Mouse (Mus musculus) midbrain, embryonic 14.5 days (tissue): ENCODE measurements around the gene Itga8. TPM values are rescaled to one million over a fixed set of nuclear protein-coding genes. Genes with fewer than 3 reads are reported as not detected.

Experiments used
- ATAC-seq: fragments of 200-750 bp; cut with Nextera tagmentation; 2 replicates; pipeline ENCODE4 v1.8.0; 2017; ENCODE audit warnings: moderate number of reproducible peaks, moderate library complexity; ENCODE audit not compliant: low FRiP score, low TSS enrichment
- DNase-seq: peaks from one replicate; pipeline ENCODE4 v3.0.0-alpha.2; 2015
- H3K27ac ChIP-seq: fragments of 300-500 bp; sonication (generic); replicated peaks from 2 replicates; pipeline ENCODE4 v1.5.1; 2014; ENCODE audit warnings: mild to moderate bottlenecking, low read depth, low read length, moderate library complexity
- H3K27me3 ChIP-seq: fragments of 300-500 bp; sonication (generic); 2 replicates; pipeline ENCODE4 v1.6.1; 2014; ENCODE audit warnings: low read length, control low read depth, mixed read lengths; ENCODE audit not compliant: control insufficient read depth, insufficient read depth
- H3K36me3 ChIP-seq: fragments of 300-500 bp; sonication (generic); 2 replicates; pipeline ENCODE4 v1.6.1; 2014; ENCODE audit warnings: low read length, control low read depth; ENCODE audit not compliant: control insufficient read depth, insufficient read depth
- H3K4me1 ChIP-seq: fragments of 300-500 bp; sonication (generic); 2 replicates; pipeline ENCODE4 v1.6.1; 2014; ENCODE audit warnings: mild to moderate bottlenecking, antibody characterized with exemption, low read length, control low read depth; ENCODE audit not compliant: control insufficient read depth, insufficient read depth
- H3K4me2 ChIP-seq: fragments of 300-500 bp; sonication (generic); 2 replicates; pipeline ENCODE4 v1.6.1; 2014; ENCODE audit warnings: mild to moderate bottlenecking, low read length, moderate library complexity
- H3K4me3 ChIP-seq: fragments of 300-500 bp; sonication (generic); replicated peaks from 2 replicates; pipeline ENCODE4 v1.5.1; 2014; ENCODE audit warnings: low read depth, low read length
- H3K9ac ChIP-seq: fragments of 300-500 bp; sonication (generic); replicated peaks from 2 replicates; pipeline ENCODE4 v1.6.1; 2014; ENCODE audit warnings: mild to moderate bottlenecking, low read length, moderate library complexity
- H3K9me3 ChIP-seq: fragments of 300-500 bp; sonication (generic); 2 replicates; pipeline ENCODE4 v1.6.1; 2016; ENCODE audit warnings: low read length, control low read depth, mixed read lengths; ENCODE audit not compliant: control insufficient read depth
- WGBS: fragments of 180-500 bp; shearing (Covaris S2); extraction: QIAGEN DNeasy Blood & Tissue Kit; methylation state at CpG from one replicate; pipeline ENCODE4 v1.1.7; 2014; 5-methylcytosine and 5-hydroxymethylcytosine counted together
- polyA plus RNA-seq: library from polyadenylated mRNA; unstranded; fragments of >200 nt; fragmentation: Nextera tagmentation; extraction: Ambion mirVana; gene quantifications from 2 replicates; pipeline ENCODE4 v1.2.1, GENCODE M21; 2014

Itga8 gene
- polyA plus RNA-seq, 1 experiment from 2014 or later, result 2.1 TPM

GRCm38 (mm10) chr2:12115479-12115878 is 186.2 kb downstream of the Itga8 start:
- ATAC-seq (no peak), DNase-seq (no peak)
- Histone ChIP-seq H3K36me3 (no peaks in the 10 kb centered on the region), H3K9me3 (no peaks in the 10 kb centered on the region), H3K27me3 (no peaks in the 10 kb centered on the region), H3K4me3 (no peak overlapping the region), H3K27ac (no peak overlapping the region), H3K9ac (no peak overlapping the region), H3K4me1 (no peaks in the 10 kb centered on the region), H3K4me2 (no peak overlapping the region)
- WGBS, result 90% methylated on average over 2 of the region's 2 CpGs

- Histone ChIP-seq H3K4me2 (no peak overlapping the region), H3K36me3 (no peaks in the 10 kb centered on the region), H3K9me3 (no peaks in the 10 kb centered on the region), H3K4me1 (no peaks in the 10 kb centered on the region), H3K27ac (no peak overlapping the region), H3K9ac (no peak overlapping the region), H3K27me3 (no peaks in the 10 kb centered on the region), H3K4me3 (no peak overlapping the region)
- no peak for DNase-seq
- ATAC-seq, result no peak
- WGBS, result 80% methylated on average over 3 of the region's 3 CpGs
These were observed 192.4 kb downstream of the Itga8 start for GRCm38 (mm10) chr2:12109306-12109705.

- whole genome bisulfite sequencing, result 92% methylated on average over 2 of the region's 2 CpGs
- Histone ChIP-seq H3K9me3 (no peaks in the 10 kb centered on the region), H3K4me1 (no peaks in the 10 kb centered on the region), H3K9ac (no peak overlapping the region), H3K4me3 (no peak overlapping the region), H3K27me3 (no peaks in the 10 kb centered on the region), H3K27ac (no peak overlapping the region), H3K36me3 (no peaks in the 10 kb centered on the region), H3K4me2 (no peak overlapping the region)
- ATAC-seq (no peak), DNase-seq (no peak)
These were observed 193.4 kb downstream of the Itga8 start for GRCm38 (mm10) chr2:12108306-12108705.

GRCm38 (mm10) chr2:12107265-12107664 is 194.5 kb downstream of the Itga8 start:
- H3K9me3 ChIP-seq, result no peaks in the 10 kb centered on the region
- ATAC-seq (no peak), DNase-seq (no peak)
- no peaks in the 10 kb centered on the region for H3K4me1 ChIP-seq
- no peaks in the 10 kb centered on the region for H3K36me3 ChIP-seq
- no peaks in the 10 kb centered on the region for H3K27me3 ChIP-seq
- no peak overlapping the region for H3K4me3 ChIP-seq
- H3K27ac ChIP-seq, result no peak overlapping the region
- H3K4me2 ChIP-seq, result no peak overlapping the region
- no peak overlapping the region for H3K9ac ChIP-seq
- 77% methylated on average over 2 of the region's 2 CpGs for WGBS

GRCm38 (mm10) chr2:12103183-12103582 is 198.5 kb downstream of the Itga8 start:
- WGBS, result 83% methylated on average over 1 of the region's 1 CpGs
- H3K4me2 ChIP-seq, result no peak overlapping the region
- no peaks in the 10 kb centered on the region for H3K36me3 ChIP-seq
- DNase-seq, result no peak
- no peaks in the 10 kb centered on the region for H3K9me3 ChIP-seq
- H3K9ac ChIP-seq, result no peak overlapping the region
- no peak for ATAC-seq
- H3K27ac ChIP-seq, result no peak overlapping the region
- no peak overlapping the region for H3K4me3 ChIP-seq
- no peaks in the 10 kb centered on the region for H3K27me3 ChIP-seq
- H3K4me1 ChIP-seq, result no peaks in the 10 kb centered on the region

GRCm38 (mm10) chr2:12092203-12092984 is 209.3 kb downstream of the Itga8 start:
- Histone ChIP-seq H3K27ac (no peak overlapping the region), H3K9me3 (no peaks in the 10 kb centered on the region), H3K36me3 (no peaks in the 10 kb centered on the region), H3K4me2 (no peak overlapping the region), H3K9ac (no peak overlapping the region), H3K27me3 (no peaks in the 10 kb centered on the region), H3K4me1 (no peaks in the 10 kb centered on the region), H3K4me3 (no peak overlapping the region)
- 86% methylated on average over 7 of the region's 7 CpGs for WGBS
- DNase-seq, result no peak
- no peak for ATAC-seq

- Histone ChIP-seq H3K4me3 (no peak overlapping the region), H3K27me3 (no peaks in the 10 kb centered on the region), H3K9me3 (no peaks in the 10 kb centered on the region), H3K9ac (no peak overlapping the region), H3K4me2 (no peak overlapping the region), H3K27ac (no peak overlapping the region), H3K36me3 (no peaks in the 10 kb centered on the region), H3K4me1 (no peaks in the 10 kb centered on the region)
- DNase-seq (no peak), ATAC-seq (no peak)
- 91% methylated on average over 2 of the region's 2 CpGs for WGBS
These were observed 210.7 kb downstream of the Itga8 start for GRCm38 (mm10) chr2:12090993-12091392.

- no peak overlapping the region for H3K4me3 ChIP-seq
- no peaks in the 10 kb centered on the region for H3K36me3 ChIP-seq
- no peak overlapping the region for H3K9ac ChIP-seq
- H3K27ac ChIP-seq, result no peak overlapping the region
- DNase-seq, result no peak
- no peak for ATAC-seq
- no peaks in the 10 kb centered on the region for H3K4me1 ChIP-seq
- no peak overlapping the region for H3K4me2 ChIP-seq
- no peaks in the 10 kb centered on the region for H3K27me3 ChIP-seq
- 91% methylated on average over 2 of the region's 2 CpGs for WGBS
- H3K9me3 ChIP-seq, result no peaks in the 10 kb centered on the region
These were observed 216.2 kb downstream of the Itga8 start for GRCm38 (mm10) chr2:12085492-12085891.

GRCm38 (mm10) chr2:12084341-12084740 is 217.4 kb downstream of the Itga8 start:
- H3K9me3 ChIP-seq, result no peaks in the 10 kb centered on the region
- H3K36me3 ChIP-seq, result no peaks in the 10 kb centered on the region
- no peak overlapping the region for H3K4me2 ChIP-seq
- H3K27me3 ChIP-seq, result no peaks in the 10 kb centered on the region
- no peak overlapping the region for H3K4me3 ChIP-seq
- ATAC-seq (no peak), DNase-seq (no peak)
- H3K9ac ChIP-seq, result no peak overlapping the region
- WGBS, result 81% methylated on average over 4 of the region's 4 CpGs
- no peaks in the 10 kb centered on the region for H3K4me1 ChIP-seq
- no peak overlapping the region for H3K27ac ChIP-seq
